Mouse (Mus musculus): ENCODE results near the gene Snupn.

- no peak for TF ChIP-seq POLR2A (IDR thresholded peaks at IDR 0.05; ENCODE audit: borderline replicate concordance, control insufficient read depth, low read depth, low read length)
- TF ChIP-seq CTCF (IDR thresholded peaks at IDR 0.05; ENCODE audit: control insufficient read depth, insufficient read depth, low read length): no peak
Observed at GRCm38 (mm10) chr9:56901187-56901586, 49.5 kb upstream of the Snupn start.
